Mouse (Mus musculus) embryonic facial prominence, embryonic 14.5 days (tissue): ENCODE data around the gene Nrxn3. TPM values are rescaled to one million over a fixed set of nuclear protein-coding genes. Genes with fewer than 3 reads are reported as not detected.
A peak's percentile ranks its signal among the peaks of the same experiment; 100 is the strongest.

Experiments
- ATAC-seq: fragments of 200-750 bp; cut with Nextera tagmentation; 2 replicates; pipeline ENCODE4 v1.8.0; 2017; ENCODE audit warnings: low read depth, moderate number of reproducible peaks, moderate TSS enrichment
- DNase-seq: peaks from one replicate; pipeline ENCODE4 v3.0.0-alpha.2; 2015; ENCODE audit warnings: low spot score
- H3K27ac ChIP-seq: fragments of 300-500 bp; sonication (generic); replicated peaks from 2 replicates; pipeline ENCODE4 v1.5.1; 2014; ENCODE audit warnings: low read depth, mild to moderate bottlenecking, low read length, moderate library complexity
- H3K27me3 ChIP-seq: fragments of 300-500 bp; sonication (generic); replicated peaks from 2 replicates; pipeline ENCODE4 v1.6.1; 2014; ENCODE audit warnings: low read length; ENCODE audit not compliant: control insufficient read depth, insufficient read depth
- H3K36me3 ChIP-seq: fragments of 300-500 bp; sonication (generic); 2 replicates; pipeline ENCODE4 v1.6.1; 2014; ENCODE audit warnings: low read length, mixed read lengths; ENCODE audit not compliant: control insufficient read depth, insufficient read depth
- H3K4me1 ChIP-seq: fragments of 300-500 bp; sonication (generic); 2 replicates; pipeline ENCODE4 v1.6.1; 2014; ENCODE audit warnings: antibody characterized with exemption, low read length; ENCODE audit not compliant: control insufficient read depth, insufficient read depth
- H3K4me2 ChIP-seq: fragments of 300-500 bp; sonication (generic); 2 replicates; pipeline ENCODE4 v1.6.1; 2014; ENCODE audit warnings: low read depth, mild to moderate bottlenecking, low read length, moderate library complexity, mixed read lengths
- H3K4me3 ChIP-seq: fragments of 300-500 bp; sonication (generic); 2 replicates; pipeline ENCODE4 v1.5.1; 2014; ENCODE audit warnings: low read depth, mild to moderate bottlenecking, low read length
- H3K9ac ChIP-seq: fragments of 300-500 bp; sonication (generic); 2 replicates; pipeline ENCODE4 v1.6.1; 2014; ENCODE audit warnings: low read depth, mild to moderate bottlenecking, low read length, moderate library complexity, mixed read lengths
- H3K9me3 ChIP-seq: fragments of 300-500 bp; sonication (generic); 2 replicates; pipeline ENCODE4 v1.6.1; 2016; ENCODE audit warnings: low read length; ENCODE audit not compliant: control insufficient read depth
- WGBS: fragments of 180-500 bp; shearing (Covaris S2); extraction: QIAGEN DNeasy Blood & Tissue Kit; methylation state at CpG from one replicate; pipeline ENCODE4 v1.1.7; 2014; 5-methylcytosine and 5-hydroxymethylcytosine counted together
- polyA plus RNA-seq: library from polyadenylated mRNA; unstranded; fragments of >200 nt; fragmentation: Nextera tagmentation; extraction: Ambion mirVana; gene quantifications from 2 replicates; pipeline ENCODE4 v1.2.1, GENCODE M21; 2014

Nrxn3 gene
- polyA plus RNA-seq, 1 experiment from 2014 or later, result 2.6 TPM

DNA sequence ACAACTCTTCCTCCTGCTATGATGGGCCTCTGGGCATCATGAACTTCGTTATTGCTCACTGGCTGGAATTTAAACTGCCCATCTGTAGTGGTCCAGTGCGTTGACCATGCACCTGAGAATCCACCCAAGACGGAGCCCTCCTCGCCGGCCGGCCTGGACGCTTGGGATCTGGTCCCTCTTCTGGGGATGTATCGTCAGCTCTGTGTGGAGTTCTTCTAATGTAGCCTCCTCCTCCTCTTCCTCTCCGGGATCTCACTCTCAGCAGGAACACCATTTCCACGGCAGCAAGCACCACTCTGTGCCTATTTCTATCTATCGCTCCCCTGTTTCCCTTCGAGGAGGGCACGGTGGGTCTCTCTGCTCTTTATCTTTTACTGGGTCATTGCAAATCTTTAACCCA lies 1090.6 kb downstream of the Nrxn3 start:
- ATAC-seq, result no peak
- Histone ChIP-seq H3K9ac (no peak overlapping the region; the same call in 1 of the 2 replicates), H3K4me3 (peak overlapping the region; percentile 38), H3K27me3 (peaks cover 8% of the 10 kb centered on the region; the same call in 1 of the 2 replicates), H3K4me1 (peaks cover 5% of the 10 kb centered on the region), H3K27ac (no peak overlapping the region), H3K9me3 (no peaks in the 10 kb centered on the region), H3K36me3 (no peaks in the 10 kb centered on the region), H3K4me2 (peak overlapping the region; percentile 66)
- no peak for DNase-seq
- WGBS, result 9% methylated on average over 13 of the region's 13 CpGs

GRCm38 (mm10) chr12:89813718-89814117 lies 1091.0 kb downstream of the Nrxn3 start:
- 53% methylated on average over 5 of the region's 5 CpGs for WGBS
- Histone ChIP-seq H3K4me2 (peak overlapping the region; percentile 66), H3K27me3 (peaks cover 8% of the 10 kb centered on the region; the same call in 1 of the 2 replicates), H3K27ac (no peak overlapping the region), H3K9me3 (no peaks in the 10 kb centered on the region), H3K4me3 (peak overlapping the region; percentile 38), H3K36me3 (no peaks in the 10 kb centered on the region), H3K9ac (0 out of 2 replicates have a peak overlapping the region, but pooled peaks have one; percentile 14), H3K4me1 (peaks cover 5% of the 10 kb centered on the region)
- ATAC-seq (no peak), DNase-seq (no peak)

DNA sequence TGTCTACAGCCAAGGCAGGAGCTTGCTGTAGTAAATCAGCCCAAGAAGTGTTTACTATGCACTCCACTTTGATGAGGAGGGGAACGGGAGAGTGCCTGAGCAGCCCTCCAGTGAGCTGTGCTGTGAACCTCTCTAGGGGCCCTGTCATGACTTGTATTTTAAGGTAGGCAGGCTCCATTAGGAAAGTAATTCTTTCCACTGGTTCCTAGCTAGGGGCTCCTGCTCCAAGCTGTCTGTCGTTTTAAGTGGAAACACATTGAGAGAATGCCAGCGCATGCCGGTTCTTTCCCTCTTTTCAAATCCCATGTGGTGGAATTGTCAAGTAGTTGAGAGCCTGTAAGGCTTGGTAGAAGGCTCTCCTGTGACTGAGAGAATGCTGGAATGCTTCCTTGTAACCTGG lies 1091.9 kb downstream of the Nrxn3 start:
- WGBS, result 17% methylated on average over 4 of the region's 4 CpGs
- Histone ChIP-seq H3K4me2 (peak overlapping the region; percentile 3; the same call in 1 of the 2 replicates), H3K4me1 (peaks cover 5% of the 10 kb centered on the region), H3K36me3 (no peaks in the 10 kb centered on the region), H3K27ac (no peak overlapping the region), H3K9ac (no peak overlapping the region), H3K27me3 (peaks cover 8% of the 10 kb centered on the region; the same call in 1 of the 2 replicates), H3K4me3 (no peak overlapping the region), H3K9me3 (no peaks in the 10 kb centered on the region)
- no peak for ATAC-seq
- peak; percentile 48 for DNase-seq

GRCm38 (mm10) chr12:89817072-89817773 lies 1094.5 kb downstream of the Nrxn3 start:
- Histone ChIP-seq H3K27me3 (0 out of 2 replicates have a peak, but pooled peaks cover 8% of the 10 kb centered on the region), H3K9me3 (no peaks in the 10 kb centered on the region), H3K4me2 (no peak overlapping the region), H3K4me1 (peaks cover 4% of the 10 kb centered on the region; the same call in 1 of the 2 replicates), H3K4me3 (no peak overlapping the region), H3K36me3 (no peaks in the 10 kb centered on the region), H3K27ac (no peak overlapping the region), H3K9ac (no peak overlapping the region)
- 65% methylated on average over 9 of the region's 9 CpGs for WGBS
- no peak for DNase-seq
- no peak for ATAC-seq

DNA sequence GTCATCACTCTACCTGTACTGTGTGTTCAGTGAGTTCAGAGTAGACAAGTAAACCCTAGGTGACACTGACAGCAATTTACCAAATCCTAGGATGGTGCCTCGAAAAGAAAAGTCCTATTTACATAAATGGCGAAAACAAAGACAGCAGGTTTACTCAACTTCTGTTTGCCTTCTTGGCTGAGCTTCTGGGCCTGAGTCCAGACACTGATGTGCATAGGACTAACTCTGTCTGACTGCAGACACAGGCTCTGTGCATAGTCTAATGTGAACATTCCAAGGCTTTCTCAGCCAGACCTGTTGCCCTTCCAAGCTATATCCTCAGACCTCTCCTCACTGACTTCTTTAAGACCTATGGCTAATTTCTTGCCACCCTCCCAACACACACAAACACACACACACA lies 1095.5 kb downstream of the Nrxn3 start:
- H3K27ac ChIP-seq, result no peak overlapping the region
- 88% methylated on average over 2 of the region's 2 CpGs for WGBS
- H3K4me1 ChIP-seq, result peaks cover 5% of the 10 kb centered on the region; the same call in 1 of the 2 replicates
- no peak overlapping the region for H3K4me2 ChIP-seq
- ATAC-seq (no peak), DNase-seq (no peak)
- no peaks in the 10 kb centered on the region for H3K9me3 ChIP-seq
- H3K9ac ChIP-seq, result no peak overlapping the region
- H3K4me3 ChIP-seq, result no peak overlapping the region
- H3K27me3 ChIP-seq, result 0 out of 2 replicates have a peak, but pooled peaks cover 4% of the 10 kb centered on the region
- no peaks in the 10 kb centered on the region for H3K36me3 ChIP-seq

GRCm38 (mm10) chr12:89822141-89822540 lies 1099.5 kb downstream of the Nrxn3 start:
- Histone ChIP-seq H3K9me3 (no peaks in the 10 kb centered on the region), H3K4me3 (no peak overlapping the region), H3K36me3 (no peaks in the 10 kb centered on the region), H3K4me2 (no peak overlapping the region), H3K9ac (no peak overlapping the region), H3K27ac (no peak overlapping the region), H3K27me3 (no peaks in the 10 kb centered on the region), H3K4me1 (peaks cover 5% of the 10 kb centered on the region; the same call in 1 of the 2 replicates)
- WGBS, result 19% methylated on average over 4 of the region's 4 CpGs
- no peak for DNase-seq
- no peak for ATAC-seq

DNA sequence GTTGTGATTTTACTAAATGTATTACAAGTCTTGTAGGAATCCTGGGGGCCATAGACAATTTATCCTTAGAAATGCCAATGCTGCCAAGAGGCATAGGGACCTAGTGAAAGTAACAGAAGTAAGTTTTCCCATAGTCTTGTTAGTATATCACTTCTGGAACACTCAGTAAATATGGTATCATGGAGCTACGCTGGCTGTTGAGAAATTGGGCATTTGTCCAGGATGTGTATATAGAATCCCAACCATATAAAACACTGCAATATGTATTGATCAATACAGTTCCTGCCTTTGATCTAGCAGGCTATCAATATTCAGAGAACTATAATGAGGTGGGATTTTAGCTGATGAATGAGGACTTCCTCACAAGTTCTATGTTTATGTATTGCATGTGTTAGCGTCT lies 1107.3 kb downstream of the Nrxn3 start:
- Histone ChIP-seq H3K27ac (no peak overlapping the region), H3K4me1 (no peaks in the 10 kb centered on the region), H3K9me3 (no peaks in the 10 kb centered on the region), H3K9ac (no peak overlapping the region), H3K4me2 (no peak overlapping the region), H3K27me3 (no peaks in the 10 kb centered on the region), H3K36me3 (no peaks in the 10 kb centered on the region), H3K4me3 (no peak overlapping the region)
- 74% methylated on average over 2 of the region's 2 CpGs for WGBS
- DNase-seq (no peak), ATAC-seq (no peak)

GRCm38 (mm10) chr12:89830350-89830749 lies 1107.7 kb downstream of the Nrxn3 start:
- WGBS, result 77% methylated on average over 5 of the region's 5 CpGs
- Histone ChIP-seq H3K27ac (no peak overlapping the region), H3K27me3 (no peaks in the 10 kb centered on the region), H3K4me3 (no peak overlapping the region), H3K4me2 (no peak overlapping the region), H3K4me1 (no peaks in the 10 kb centered on the region), H3K36me3 (no peaks in the 10 kb centered on the region), H3K9me3 (no peaks in the 10 kb centered on the region), H3K9ac (no peak overlapping the region)
- ATAC-seq (no peak), DNase-seq (no peak)

DNA sequence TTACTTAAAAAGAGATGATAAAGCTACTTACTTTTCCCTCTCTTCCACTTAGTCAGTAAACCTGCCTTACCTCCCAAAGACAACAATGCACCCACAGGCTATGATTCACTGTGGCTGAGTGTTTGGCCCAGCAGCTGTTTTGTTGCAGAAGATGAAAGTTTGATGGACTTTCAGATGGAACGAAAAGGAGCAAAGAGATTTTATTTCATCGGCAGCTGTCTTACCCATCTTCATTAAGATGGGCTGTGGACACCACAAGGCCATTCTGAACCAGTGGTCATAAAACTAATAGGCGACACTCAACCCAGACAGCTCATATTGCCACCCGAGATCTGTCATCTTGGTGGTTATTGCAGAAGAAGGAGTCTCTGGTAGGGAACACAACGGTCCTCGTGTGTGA lies 1108.6 kb downstream of the Nrxn3 start:
- Histone ChIP-seq H3K9me3 (no peaks in the 10 kb centered on the region), H3K36me3 (no peaks in the 10 kb centered on the region), H3K27ac (no peak overlapping the region), H3K27me3 (no peaks in the 10 kb centered on the region), H3K4me2 (no peak overlapping the region), H3K4me1 (no peaks in the 10 kb centered on the region), H3K9ac (no peak overlapping the region), H3K4me3 (no peak overlapping the region)
- ATAC-seq (no peak), DNase-seq (no peak)
- WGBS, result 88% methylated on average over 6 of the region's 6 CpGs
